Mouse (Mus musculus) liver, embryonic 11.5 days (tissue): ENCODE measurements at regions not wholly inside any gene's neighbourhood (a gene's known extent, or its start where the extent isn't known, plus 50 kb on each side); places are given as distances from the start of the nearest gene placed in this dataset.

Source experiments
- ATAC-seq: fragments of 200-750 bp; cut with Nextera tagmentation; replicated peaks from 2 replicates; pipeline ENCODE4 v1.8.0; 2017; ENCODE audit warnings: moderate number of reproducible peaks, mild to moderate bottlenecking, moderate TSS enrichment, moderate library complexity; ENCODE audit not compliant: low FRiP score
- DNase-seq: peaks from one replicate; pipeline ENCODE4 v3.0.0-alpha.2; 2017; ENCODE audit warnings: low spot score
- H3K27ac ChIP-seq: fragments of 300-500 bp; sonication (generic); 2 replicates; pipeline ENCODE4 v1.5.1; 2014; ENCODE audit warnings: mild to moderate bottlenecking, low read depth, low read length, control low read depth
- H3K27me3 ChIP-seq: fragments of 300-500 bp; sonication (generic); replicated peaks from 2 replicates; pipeline ENCODE4 v1.6.1; 2014; ENCODE audit warnings: low read length, mixed read lengths; ENCODE audit not compliant: control insufficient read depth, insufficient read depth
- H3K36me3 ChIP-seq: fragments of 300-500 bp; sonication (generic); 2 replicates; pipeline ENCODE4 v1.6.1; 2014; ENCODE audit warnings: mild to moderate bottlenecking, low read length, moderate library complexity, mixed read lengths; ENCODE audit not compliant: control insufficient read depth, insufficient read depth
- H3K4me1 ChIP-seq: fragments of 300-500 bp; sonication (generic); replicated peaks from 2 replicates; pipeline ENCODE4 v1.6.1; 2014; ENCODE audit warnings: low read length, mixed read lengths; ENCODE audit not compliant: control insufficient read depth, insufficient read depth
- H3K4me2 ChIP-seq: fragments of 300-500 bp; sonication (generic); 2 replicates; pipeline ENCODE4 v1.6.1; 2014; ENCODE audit warnings: mild to moderate bottlenecking, control low read depth, moderate library complexity
- H3K4me3 ChIP-seq: fragments of 300-500 bp; sonication (generic); 2 replicates; pipeline ENCODE4 v1.5.1; 2014; ENCODE audit warnings: low read depth, low read length, control low read depth
- H3K9ac ChIP-seq: fragments of 300-500 bp; sonication (generic); 2 replicates; pipeline ENCODE4 v1.6.1; 2014; ENCODE audit warnings: low read depth, low read length, control low read depth
- H3K9me3 ChIP-seq: fragments of 300-500 bp; sonication (generic); 2 replicates; pipeline ENCODE4 v1.6.1; 2016; ENCODE audit warnings: low read length, inconsistent platforms, mixed read lengths; ENCODE audit not compliant: control insufficient read depth
- WGBS: fragments of 180-500 bp; shearing (Covaris S2); extraction: QIAGEN DNeasy Blood & Tissue Kit; methylation state at CpG from one replicate; pipeline ENCODE4 v1.1.7; 2014; 5-methylcytosine and 5-hydroxymethylcytosine counted together

DNA sequence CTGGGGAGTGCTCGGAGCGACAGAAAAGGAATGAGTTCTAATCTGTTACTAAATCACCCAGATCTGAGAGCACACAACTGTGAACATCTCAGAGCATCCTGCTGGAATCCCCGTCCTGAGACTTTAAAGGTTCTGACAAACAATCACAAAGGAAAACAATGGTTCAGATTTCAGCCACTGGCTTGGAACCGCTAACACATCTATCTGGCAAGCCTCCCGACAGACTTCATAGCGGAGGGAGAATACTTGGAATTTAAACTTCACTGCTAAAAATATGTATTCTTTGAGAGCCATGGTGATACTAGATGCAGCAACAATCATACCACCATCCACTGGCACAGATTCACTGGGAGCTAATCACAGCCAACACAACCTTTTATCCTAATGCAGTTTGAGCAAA, 615.2 kb downstream of the Insc start:
- H3K9me3 ChIP-seq = no peaks in the 10 kb centered on the region
- no peaks in the 10 kb centered on the region for H3K4me1 ChIP-seq
- no peak for DNase-seq
- WGBS = 79% methylated on average over 6 of the region's 6 CpGs
- H3K27me3 ChIP-seq = no peaks in the 10 kb centered on the region
- no peak overlapping the region for H3K27ac ChIP-seq
- no peak overlapping the region for H3K4me2 ChIP-seq
- ATAC-seq = no peak
- H3K4me3 ChIP-seq = no peak overlapping the region
- no peaks in the 10 kb centered on the region for H3K36me3 ChIP-seq
- H3K9ac ChIP-seq = no peak overlapping the region

DNA sequence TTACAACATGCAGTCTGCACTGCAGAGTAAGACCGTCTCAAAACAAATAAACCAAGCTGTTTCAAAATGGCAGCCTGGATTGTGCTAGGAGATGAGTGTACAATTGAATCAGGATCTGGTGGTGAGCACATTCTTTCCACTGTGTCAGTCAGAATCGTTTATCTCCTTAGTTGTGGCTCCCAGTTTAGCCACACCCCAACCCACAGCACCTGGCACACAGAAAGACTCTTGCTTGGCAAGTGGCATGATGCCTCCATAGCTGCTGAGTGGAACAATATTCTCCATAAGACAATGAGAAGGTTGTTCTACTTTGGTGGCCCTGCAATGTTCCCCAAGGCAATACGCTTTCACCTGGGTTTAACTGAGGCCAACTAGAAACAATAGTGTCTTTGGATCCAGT, 616.6 kb downstream of the Insc start:
- no peak overlapping the region for H3K4me3 ChIP-seq
- H3K9me3 ChIP-seq = no peaks in the 10 kb centered on the region
- H3K27ac ChIP-seq = no peak overlapping the region
- no peak overlapping the region for H3K4me2 ChIP-seq
- DNase-seq = no peak
- no peaks in the 10 kb centered on the region for H3K4me1 ChIP-seq
- no peak for ATAC-seq
- no peaks in the 10 kb centered on the region for H3K27me3 ChIP-seq
- H3K36me3 ChIP-seq = no peaks in the 10 kb centered on the region
- WGBS = 75% methylated on average over 3 of the region's 3 CpGs
- no peak overlapping the region for H3K9ac ChIP-seq

- Histone ChIP-seq H3K4me3 (no peak overlapping the region), H3K36me3 (no peaks in the 10 kb centered on the region), H3K9ac (no peak overlapping the region), H3K9me3 (no peaks in the 10 kb centered on the region), H3K4me1 (no peaks in the 10 kb centered on the region), H3K27me3 (no peaks in the 10 kb centered on the region), H3K4me2 (no peak overlapping the region), H3K27ac (no peak overlapping the region)
- ATAC-seq = no peak
- WGBS = 75% methylated on average over 2 of the region's 2 CpGs
- DNase-seq = no peak
Measured at GRCm38 (mm10) chr7:115362117-115362516, 618.6 kb downstream of the Insc start.

GRCm38 (mm10) chr7:115366910-115367309, 623.4 kb downstream of the Insc start:
- no peaks in the 10 kb centered on the region for H3K9me3 ChIP-seq
- H3K27me3 ChIP-seq = no peaks in the 10 kb centered on the region
- peak; percentile 45 for DNase-seq
- H3K4me1 ChIP-seq = no peaks in the 10 kb centered on the region
- no peak overlapping the region for H3K4me2 ChIP-seq
- no peak overlapping the region for H3K27ac ChIP-seq
- ATAC-seq = no peak
- WGBS = 41% methylated on average over 5 of the region's 5 CpGs
- H3K36me3 ChIP-seq = no peaks in the 10 kb centered on the region
- H3K4me3 ChIP-seq = no peak overlapping the region
- no peak overlapping the region for H3K9ac ChIP-seq

DNA sequence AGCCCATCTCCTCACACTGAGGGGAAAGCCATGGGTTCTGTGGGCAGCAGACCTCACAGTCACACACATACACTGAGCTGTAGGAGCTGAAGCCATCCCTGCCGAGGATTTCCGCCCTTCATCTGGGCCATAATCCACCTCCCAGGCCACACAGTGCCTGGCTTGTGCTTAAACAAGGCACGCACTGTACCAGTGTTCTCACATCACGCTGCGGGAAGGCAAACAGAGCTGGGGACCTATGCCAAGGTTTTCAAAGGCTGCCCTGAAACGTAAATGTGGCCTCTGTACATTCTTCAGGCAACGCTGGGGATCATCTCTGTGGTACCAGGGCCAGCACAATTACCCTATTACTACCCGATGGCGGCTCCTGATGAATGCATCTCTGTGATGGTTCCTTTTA, 627.6 kb downstream of the Insc start:
- Histone ChIP-seq H3K4me2 (no peak overlapping the region), H3K4me3 (no peak overlapping the region), H3K9me3 (no peaks in the 10 kb centered on the region), H3K36me3 (no peaks in the 10 kb centered on the region), H3K27ac (no peak overlapping the region), H3K27me3 (no peaks in the 10 kb centered on the region), H3K4me1 (no peaks in the 10 kb centered on the region), H3K9ac (no peak overlapping the region)
- ATAC-seq (no peak), DNase-seq (no peak)
- 77% methylated on average over 9 of the region's 9 CpGs for WGBS

GRCm38 (mm10) chr7:115372921-115373320, 629.4 kb downstream of the Insc start:
- Histone ChIP-seq H3K27ac (no peak overlapping the region), H3K4me2 (no peak overlapping the region), H3K4me3 (no peak overlapping the region), H3K9me3 (no peaks in the 10 kb centered on the region), H3K9ac (no peak overlapping the region), H3K27me3 (no peaks in the 10 kb centered on the region), H3K4me1 (no peaks in the 10 kb centered on the region), H3K36me3 (no peaks in the 10 kb centered on the region)
- WGBS = 58% methylated on average over 2 of the region's 2 CpGs
- ATAC-seq (no peak), DNase-seq (no peak)

DNA sequence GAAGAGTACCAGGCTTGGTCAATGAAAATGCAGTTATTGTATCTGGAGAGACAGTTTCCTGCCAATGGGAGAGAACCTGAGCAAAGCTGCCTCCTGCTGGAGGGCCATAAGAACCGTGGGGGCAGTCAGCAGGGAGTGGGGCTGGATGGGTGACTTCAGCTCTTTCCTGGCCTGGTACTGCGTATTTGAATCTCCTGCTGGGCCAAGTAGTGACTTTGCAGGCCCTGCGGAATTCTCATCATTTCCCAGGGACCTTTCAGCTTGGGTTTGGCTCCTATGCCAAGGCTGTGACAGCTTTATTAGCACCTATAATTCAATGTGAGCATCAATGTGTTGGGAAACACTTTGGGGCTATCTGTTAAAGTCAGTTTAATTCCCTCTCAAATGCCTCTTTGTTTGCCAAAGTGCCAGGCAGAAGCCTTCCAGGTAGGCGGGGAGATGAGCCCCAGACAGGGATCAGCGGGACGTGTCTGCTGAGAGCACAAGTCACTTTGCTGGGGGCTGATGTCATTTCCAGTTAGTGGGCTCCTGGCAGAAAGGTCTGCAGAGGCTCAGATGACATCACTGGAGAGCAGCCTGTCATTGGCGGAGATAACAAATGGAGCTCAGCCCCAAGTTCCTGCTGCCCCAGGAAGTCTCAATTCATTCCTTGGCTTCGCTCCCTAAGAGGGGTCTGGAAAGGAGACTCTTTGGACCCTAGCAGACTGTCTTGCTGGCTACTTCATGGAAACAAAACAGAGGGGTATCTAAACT, 630.5 kb downstream of the Insc start:
- Histone ChIP-seq H3K4me3 (no peak overlapping the region), H3K36me3 (no peaks in the 10 kb centered on the region), H3K27me3 (no peaks in the 10 kb centered on the region), H3K27ac (no peak overlapping the region), H3K9me3 (no peaks in the 10 kb centered on the region), H3K4me2 (no peak overlapping the region), H3K4me1 (no peaks in the 10 kb centered on the region), H3K9ac (no peak overlapping the region)
- no peak for ATAC-seq
- no peak for DNase-seq
- 44% methylated on average over 8 of the region's 8 CpGs for WGBS

- Histone ChIP-seq H3K27ac (no peak overlapping the region), H3K4me1 (no peaks in the 10 kb centered on the region), H3K4me2 (no peak overlapping the region), H3K9ac (no peak overlapping the region), H3K9me3 (no peaks in the 10 kb centered on the region), H3K4me3 (no peak overlapping the region), H3K27me3 (no peaks in the 10 kb centered on the region), H3K36me3 (no peaks in the 10 kb centered on the region)
- ATAC-seq = no peak
- 75% methylated on average over 4 of the region's 4 CpGs for WGBS
- no peak for DNase-seq
Measured at GRCm38 (mm10) chr7:115376067-115376466, 632.6 kb downstream of the Insc start.

DNA sequence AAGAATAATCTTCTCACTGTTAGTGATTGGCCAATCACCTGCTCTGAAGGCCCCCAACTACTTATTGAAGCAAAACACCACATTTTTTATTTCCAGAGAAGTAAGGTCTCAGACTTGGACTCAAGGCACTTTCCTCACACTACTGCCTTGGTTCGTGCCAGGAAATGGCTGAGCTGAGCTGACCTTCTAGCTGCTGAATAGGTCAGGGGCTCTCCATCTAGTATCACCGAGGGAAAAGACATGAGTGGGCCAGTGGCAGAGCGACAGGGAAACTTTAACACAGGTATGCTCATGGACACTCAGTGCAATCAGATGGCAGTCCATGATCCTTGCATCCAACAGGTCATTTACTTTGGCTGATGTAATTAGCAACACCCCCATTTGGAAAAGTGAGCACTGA, 635.3 kb downstream of the Insc start:
- H3K36me3 ChIP-seq = no peaks in the 10 kb centered on the region
- no peaks in the 10 kb centered on the region for H3K27me3 ChIP-seq
- H3K9ac ChIP-seq = no peak overlapping the region
- no peak overlapping the region for H3K27ac ChIP-seq
- no peaks in the 10 kb centered on the region for H3K4me1 ChIP-seq
- H3K4me2 ChIP-seq = no peak overlapping the region
- DNase-seq (no peak), ATAC-seq (no peak)
- H3K4me3 ChIP-seq = no peak overlapping the region
- no peaks in the 10 kb centered on the region for H3K9me3 ChIP-seq
- WGBS = 82% methylated on average over 3 of the region's 3 CpGs
